Mouse (Mus musculus) cortical plate, adult 2 months (tissue): ENCODE measurements at regions not wholly inside any gene's neighbourhood (a gene's known extent, or its start where the extent isn't known, plus 50 kb on each side); places are given as distances from the start of the nearest gene placed in this dataset.

ENCODE experiments used
- CTCF ChIP-seq: fragments of 200-500 bp; IDR thresholded peaks from 2 replicates; pipeline ENCODE4 v1.5.1; 2011; ENCODE audit warnings: mild to moderate bottlenecking, control low read depth, low read length; ENCODE audit not compliant: insufficient read depth; ENCODE audit errors: extremely low read depth
- POLR2A ChIP-seq: fragments of 200-500 bp; IDR thresholded peaks from 2 replicates; pipeline ENCODE4 v1.6.1; 2011; ENCODE audit warnings: mild to moderate bottlenecking, low read length, control low read depth; ENCODE audit not compliant: insufficient read depth; ENCODE audit errors: extremely low read depth

- TF ChIP-seq CTCF = no peak
- TF ChIP-seq POLR2A = no peak
These were observed 94.8 kb downstream of the Irx1 start for GRCm38 (mm10) chr13:71868763-71869162.
